Mouse (Mus musculus): Measurements from ENCODE around the gene Pdpr.

- TF ChIP-seq FLI1 (IDR thresholded peaks at IDR 0.05; ENCODE audit: low read length): no peak
- no peak for TF ChIP-seq GATA1 (IDR thresholded peaks at IDR 0.05; ENCODE audit: borderline replicate concordance, low read length)
Measured at GRCm38 (mm10) chr8:111055661-111056060, 38.8 kb upstream of the Pdpr start.

Data from megakaryocyte, embryonic 14.5 days (primary cell).